ENCODE assay signal across 35 mouse cellular contexts in the genomic region with DNA sequence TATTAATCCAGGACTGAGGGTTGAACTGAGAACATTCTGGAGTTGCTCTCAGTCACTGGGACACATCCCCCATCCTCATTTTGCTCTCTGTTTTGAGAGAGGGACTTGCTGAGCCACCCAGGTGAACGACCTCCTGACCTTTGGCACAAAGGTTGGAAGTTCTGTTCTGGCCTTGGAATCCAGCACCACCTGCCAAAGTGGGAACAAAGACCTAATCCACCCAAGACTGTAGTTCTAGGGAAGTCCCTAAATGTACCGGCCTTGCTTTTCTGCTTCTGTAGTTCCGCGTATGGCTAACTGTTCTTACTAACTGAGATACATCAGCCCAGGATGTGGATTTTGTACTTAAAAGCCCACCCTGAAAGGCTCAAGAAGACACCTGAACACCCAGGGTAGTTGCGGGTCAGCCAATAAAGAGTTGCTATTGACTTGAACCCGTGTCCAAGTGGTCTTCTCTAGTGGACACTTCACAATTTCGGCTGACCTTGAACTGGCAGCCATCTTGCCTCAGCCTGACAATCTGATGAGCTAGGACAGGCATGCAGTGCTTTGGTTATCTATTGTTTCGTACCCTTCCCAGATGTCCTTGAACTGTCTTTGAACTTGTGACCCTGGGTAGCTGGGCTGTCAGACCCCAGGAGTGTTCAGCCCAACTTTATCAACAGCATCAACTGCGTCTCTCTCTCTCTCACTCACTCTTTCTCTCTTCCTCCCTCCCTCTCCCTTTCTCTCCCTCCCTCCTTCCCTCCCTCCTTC. TPM values are rescaled to one million over a fixed set of nuclear protein-coding genes. Genes with fewer than 3 reads are reported as not detected.
"Had no signal": no experiment of that assay in that cellular context is flagged by ENCODE, and none has a peak within 500 bp of the region (broad histone marks: within the 10 kb centered on the region; RNA-seq: fewer than 3 reads in every experiment).

No protein-coding gene starts in this region.

- DNase-seq: gastrocnemius, adult 2 months; gastrocnemius, postnatal 10 days; gastrocnemius, postnatal 25 days; heart, adult 18-20 months; heart, postnatal 14 days; heart, postnatal 36 days; kidney, adult 11 months; kidney, adult 2 months; kidney, postnatal 10 days; kidney, postnatal 25 days; kidney, postnatal 4 days; liver; liver, embryonic 13.5 days had no signal

- H3K4me1 ChIP-seq: heart, embryonic 15.5 days; hindbrain, embryonic 13.5 days; hindbrain, embryonic 15.5 days; liver, embryonic 13.5 days had no signal

- H3K27ac ChIP-seq: gastrocnemius, adult 2 months; heart, embryonic 13.5 days; heart, embryonic 15.5 days; hindbrain, embryonic 13.5 days; hindbrain, embryonic 15.5 days; hindbrain, postnatal 0 days; layer of hippocampus, adult 2 months; left cerebral cortex, adult 2 months; limb, embryonic 10.5 days; limb, embryonic 12.5 days; liver, embryonic 13.5 days had no signal

- ATAC-seq: hindbrain, postnatal 0 days; intestine, embryonic 16.5 days had no signal

- H3K36me3 ChIP-seq: heart, embryonic 13.5 days; heart, embryonic 15.5 days; hindbrain, embryonic 13.5 days; hindbrain, embryonic 15.5 days; limb, embryonic 10.5 days; limb, embryonic 12.5 days; liver, embryonic 13.5 days had no signal

- H3K4me3 ChIP-seq: gastrocnemius, adult 2 months; heart, embryonic 13.5 days; heart, embryonic 15.5 days; hindbrain, embryonic 13.5 days; hindbrain, embryonic 15.5 days; layer of hippocampus, adult 2 months; left cerebral cortex, adult 2 months; limb, embryonic 10.5 days; limb, embryonic 12.5 days; liver, embryonic 13.5 days had no signal

- H3K9ac ChIP-seq: heart, embryonic 13.5 days; heart, embryonic 15.5 days; hindbrain, embryonic 13.5 days; hindbrain, embryonic 15.5 days; limb, embryonic 12.5 days; liver, embryonic 13.5 days had no signal

- H3K4me2 ChIP-seq: heart, embryonic 11.5 days; heart, embryonic 13.5 days; heart, embryonic 15.5 days; hindbrain, embryonic 13.5 days; hindbrain, embryonic 15.5 days; limb, embryonic 12.5 days; liver, embryonic 11.5 days; liver, embryonic 13.5 days had no signal

- H3K9me3 ChIP-seq: heart, embryonic 15.5 days; hindbrain, embryonic 13.5 days; hindbrain, embryonic 15.5 days; limb, embryonic 10.5 days; limb, embryonic 12.5 days; liver, embryonic 13.5 days had no signal

RNA-seq across cellular contexts. Expression of a gene that starts 28.6 kb away (rescaled TPM):
- total RNA-seq: gastrocnemius, adult 2 months; gastrocnemius, postnatal 10 days; gastrocnemius, postnatal 25 days; heart, adult 18-20 months; heart, adult 8-10 months; heart, postnatal 14 days; heart, postnatal 36 days; hematopoietic stem cell, adult 5-6 weeks had no signal
- polyA plus RNA-seq: heart, postnatal 0 days; kidney, adult 2 months; liver, embryonic 13.5 days had no signal

RNA-seq across cellular contexts. Expression of a gene that starts 48.5 kb away (rescaled TPM):
- total RNA-seq: heart, adult 18-20 months; heart, adult 8-10 months; heart, postnatal 14 days; heart, postnatal 36 days; hindbrain, postnatal 0 days; layer of hippocampus, adult 2 months; layer of hippocampus, postnatal 10 days; layer of hippocampus, postnatal 25 days; left cerebral cortex, postnatal 14 days; left cerebral cortex, postnatal 36 days had no signal
- polyA plus RNA-seq: heart, embryonic 15.5 days; heart, postnatal 0 days; hindbrain, embryonic 11.5 days; hindbrain, embryonic 13.5 days; hindbrain, embryonic 15.5 days; intestine, embryonic 14.5 days; kidney, embryonic 14.5 days; limb, embryonic 12.5 days; liver, embryonic 13.5 days had no signal
